Mouse (Mus musculus) hindbrain, embryonic 14.5 days (tissue): ENCODE measurements around the gene Kdm2a. TPM values are rescaled to one million over a fixed set of nuclear protein-coding genes. Genes with fewer than 3 reads are reported as not detected.

Source experiments
- ATAC-seq: fragments of 200-750 bp; cut with Nextera tagmentation; 2 replicates; pipeline ENCODE4 v1.8.0; 2017; ENCODE audit warnings: moderate number of reproducible peaks, mild to moderate bottlenecking, moderate TSS enrichment, moderate library complexity; ENCODE audit not compliant: low FRiP score
- DNase-seq: peaks from one replicate; pipeline ENCODE4 v3.0.0-alpha.2; 2015; ENCODE audit warnings: low spot score
- H3K27ac ChIP-seq: fragments of 300-500 bp; sonication (generic); 2 replicates; pipeline ENCODE4 v1.5.1; 2014; ENCODE audit warnings: mild to moderate bottlenecking, moderate library complexity
- H3K27me3 ChIP-seq: fragments of 300-500 bp; sonication (generic); 2 replicates; pipeline ENCODE4 v1.6.1; 2014; ENCODE audit warnings: mild to moderate bottlenecking, low read length, mixed read lengths; ENCODE audit not compliant: control insufficient read depth, insufficient read depth
- H3K36me3 ChIP-seq: fragments of 300-500 bp; sonication (generic); replicated peaks from 2 replicates; pipeline ENCODE4 v1.6.1; 2014; ENCODE audit not compliant: control insufficient read depth, insufficient read depth
- H3K4me1 ChIP-seq: fragments of 300-500 bp; sonication (generic); replicated peaks from 2 replicates; pipeline ENCODE4 v1.6.1; 2014; ENCODE audit warnings: antibody characterized with exemption, low read length, mixed read lengths; ENCODE audit not compliant: control insufficient read depth, insufficient read depth
- H3K4me2 ChIP-seq: fragments of 300-500 bp; sonication (generic); replicated peaks from 2 replicates; pipeline ENCODE4 v1.6.1; 2014; ENCODE audit warnings: mild to moderate bottlenecking, moderate library complexity
- H3K4me3 ChIP-seq: fragments of 300-500 bp; sonication (generic); replicated peaks from 2 replicates; pipeline ENCODE4 v1.5.1; 2014; ENCODE audit warnings: mild to moderate bottlenecking, low read length
- H3K9ac ChIP-seq: fragments of 300-500 bp; sonication (generic); 2 replicates; pipeline ENCODE4 v1.6.1; 2014
- H3K9me3 ChIP-seq: fragments of 300-500 bp; sonication (generic); 2 replicates; pipeline ENCODE4 v1.6.1; 2016; ENCODE audit warnings: low read length; ENCODE audit not compliant: control insufficient read depth
- WGBS: fragments of 180-500 bp; shearing (Covaris S2); extraction: QIAGEN DNeasy Blood & Tissue Kit; methylation state at CpG from one replicate; pipeline ENCODE4 v1.1.7; 2014; 5-methylcytosine and 5-hydroxymethylcytosine counted together
- polyA plus RNA-seq: library from polyadenylated mRNA; unstranded; fragments of >200 nt; fragmentation: Nextera tagmentation; extraction: Ambion mirVana; gene quantifications from 2 replicates; pipeline ENCODE4 v1.2.1, GENCODE M21; 2014

The Kdm2a gene
- polyA plus RNA-seq, 1 experiment from 2014 or later = 37.3 TPM

- WGBS = 0% methylated on average over 15 of the region's 46 CpGs
- Histone ChIP-seq H3K4me2 (peak within 1 kb of the TSS; percentile 83), H3K27ac (peak within 1 kb of the TSS; percentile 88)
Observed at GRCm38 (mm10) chr19:4306190-4306577, 91.9 kb downstream of the Kdm2a start, which contains the start of gene Grk2. Gene Grk2, minus strand, starts transcription at chr19:4306222.

GRCm38 (mm10) chr19:4305491-4306189 is 92.4 kb downstream of the Kdm2a start:
- no peak for DNase-seq
- Histone ChIP-seq H3K27me3 (no peaks in the 10 kb centered on the region), H3K4me1 (peaks cover 53% of the 10 kb centered on the region)

More at GRCm38 (mm10) chr19:4306190-4306577, 91.9 kb downstream of the Kdm2a start, which contains the start of gene Grk2:
- DNase-seq = peak; percentile 83
- peak within 1 kb of the TSS; percentile 96 for H3K4me3 ChIP-seq
- H3K27me3 ChIP-seq = no peaks in the 10 kb centered on the region
- no peaks in the 10 kb centered on the region for H3K9me3 ChIP-seq
- peak within 1 kb of the TSS; percentile 98 for H3K9ac ChIP-seq
- peaks cover 48% of the 10 kb centered on the region for H3K4me1 ChIP-seq
- ATAC-seq = peak; percentile 81
- no peaks in the 10 kb centered on the region for H3K36me3 ChIP-seq

DNA sequence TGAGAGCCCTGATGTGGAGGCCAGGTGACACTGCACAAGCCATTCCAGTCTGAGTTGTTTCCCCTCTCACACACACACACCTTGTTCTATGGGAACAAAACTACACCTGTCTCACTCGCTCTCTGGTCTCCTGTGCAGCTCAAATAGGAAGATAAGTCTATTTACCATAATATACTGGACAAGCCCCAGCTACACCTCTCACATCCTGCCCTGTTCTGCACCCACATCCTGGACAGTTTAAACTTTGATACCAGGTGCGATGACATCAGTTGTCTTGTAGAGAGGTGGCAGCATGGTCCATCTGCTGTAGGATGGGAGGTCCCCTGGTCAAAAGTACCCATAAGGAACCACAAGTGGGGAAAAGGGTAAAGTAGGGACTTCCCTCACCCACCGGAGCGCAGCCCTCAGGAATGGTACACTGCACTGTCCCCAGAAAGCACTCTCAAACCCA is 93.2 kb downstream of the Kdm2a start:
- peaks cover 59% of the 10 kb centered on the region for H3K4me1 ChIP-seq

More at GRCm38 (mm10) chr19:4305491-4306189, 92.4 kb downstream of the Kdm2a start:
- Histone ChIP-seq H3K27ac (peak overlapping the region; percentile 88), H3K4me3 (peak overlapping the region; percentile 96), H3K4me2 (peak overlapping the region; percentile 83), H3K9ac (peak overlapping the region; percentile 98), H3K36me3 (no peaks in the 10 kb centered on the region), H3K9me3 (no peaks in the 10 kb centered on the region)
- ATAC-seq = peak; percentile 70
- WGBS = under 1% methylated on average over 47 of the region's 68 CpGs

DNA sequence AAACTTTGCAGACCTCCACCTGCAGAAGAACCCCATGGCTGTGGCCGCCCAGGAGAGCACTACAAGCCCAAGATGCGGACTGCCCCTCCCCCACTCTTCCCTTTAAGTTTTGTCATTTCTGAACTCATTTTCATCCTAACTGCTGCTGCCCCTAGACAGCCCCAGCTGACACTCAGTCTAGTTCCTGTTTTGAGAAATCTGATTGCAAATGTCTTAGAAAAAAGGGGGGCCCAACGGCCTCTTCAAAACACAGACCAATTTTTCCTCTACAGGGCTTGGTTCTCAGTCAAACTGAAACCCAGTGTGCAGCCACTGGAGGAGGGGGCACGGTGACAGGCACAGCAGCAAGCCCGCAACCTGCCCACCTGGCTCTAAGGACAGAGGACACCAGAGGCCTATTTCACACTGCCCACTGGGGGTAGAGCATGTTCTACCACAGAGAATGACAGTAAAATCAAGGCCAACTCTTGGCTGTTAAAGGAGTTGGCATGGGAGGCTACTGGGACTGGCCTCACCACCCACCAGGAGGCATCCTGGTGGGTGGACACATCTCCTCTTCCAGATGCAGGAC is 93.7 kb downstream of the Kdm2a start:
- H3K9ac ChIP-seq = peak overlapping the region; percentile 98
- DNase-seq (no peak), ATAC-seq (no peak)
- peak overlapping the region; percentile 83 for H3K4me2 ChIP-seq
- H3K36me3 ChIP-seq = no peaks in the 10 kb centered on the region
- no peaks in the 10 kb centered on the region for H3K9me3 ChIP-seq
- WGBS = 76% methylated on average over 5 of the region's 5 CpGs
- peak overlapping the region; percentile 96 for H3K4me3 ChIP-seq
- no peaks in the 10 kb centered on the region for H3K27me3 ChIP-seq
- no peak overlapping the region for H3K27ac ChIP-seq
- H3K4me1 ChIP-seq = peaks cover 61% of the 10 kb centered on the region

More for the DNA sequence above, 93.2 kb downstream of the Kdm2a start:
- Histone ChIP-seq H3K36me3 (no peaks in the 10 kb centered on the region), H3K9ac (peak overlapping the region; percentile 98), H3K27ac (peak overlapping the region; percentile 88; the same call in 1 of the 2 replicates), H3K27me3 (no peaks in the 10 kb centered on the region), H3K9me3 (no peaks in the 10 kb centered on the region), H3K4me3 (peak overlapping the region; percentile 96), H3K4me2 (peak overlapping the region; percentile 83)
- ATAC-seq = no peak
- no peak for DNase-seq
- WGBS = 55% methylated on average over 4 of the region's 4 CpGs

DNA sequence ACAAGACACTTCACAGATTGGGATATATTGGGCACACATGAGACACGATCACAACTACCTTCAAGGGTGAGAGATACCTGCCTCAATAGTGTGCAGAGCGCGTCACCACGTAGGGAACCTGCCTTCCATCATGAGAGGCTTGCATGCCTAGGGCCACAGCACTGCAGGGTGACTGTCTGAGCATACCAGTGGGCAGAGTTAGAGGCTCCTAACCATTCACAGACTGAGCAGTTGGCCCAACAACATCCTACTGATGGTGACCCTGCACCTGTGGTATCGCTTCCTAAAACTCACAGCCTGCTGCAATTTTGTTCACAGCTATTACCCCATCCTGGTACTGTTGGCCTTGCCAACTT is 94.5 kb downstream of the Kdm2a start:
- peak overlapping the region; percentile 83 for H3K4me2 ChIP-seq
- ATAC-seq (no peak), DNase-seq (no peak)
- H3K27me3 ChIP-seq = no peaks in the 10 kb centered on the region
- H3K4me3 ChIP-seq = no peak overlapping the region
- H3K4me1 ChIP-seq = peaks cover 61% of the 10 kb centered on the region
- no peak overlapping the region for H3K9ac ChIP-seq
- no peaks in the 10 kb centered on the region for H3K9me3 ChIP-seq
- no peaks in the 10 kb centered on the region for H3K36me3 ChIP-seq
- 93% methylated on average over 5 of the region's 5 CpGs for WGBS
- H3K27ac ChIP-seq = no peak overlapping the region

GRCm38 (mm10) chr19:4302936-4303639 is 95.0 kb downstream of the Kdm2a start:
- Histone ChIP-seq H3K27ac (peak overlapping the region; percentile 71), H3K9ac (peak overlapping the region; percentile 47; the same call in 1 of the 2 replicates), H3K4me3 (no peak overlapping the region), H3K9me3 (no peaks in the 10 kb centered on the region), H3K27me3 (no peaks in the 10 kb centered on the region), H3K36me3 (no peaks in the 10 kb centered on the region), H3K4me1 (peaks cover 61% of the 10 kb centered on the region), H3K4me2 (peak overlapping the region; percentile 83)
- ATAC-seq (no peak), DNase-seq (peak; percentile 59)
- 64% methylated on average over 7 of the region's 7 CpGs for WGBS

- Histone ChIP-seq H3K9ac (peak overlapping the region; percentile 47), H3K27me3 (no peaks in the 10 kb centered on the region), H3K36me3 (no peaks in the 10 kb centered on the region), H3K9me3 (no peaks in the 10 kb centered on the region), H3K27ac (peak overlapping the region; percentile 71), H3K4me1 (peaks cover 61% of the 10 kb centered on the region), H3K4me3 (0 out of 2 replicates have a peak overlapping the region, but pooled peaks have one; percentile 7), H3K4me2 (peak overlapping the region; percentile 83)
- DNase-seq (no peak), ATAC-seq (peak; percentile 16)
- WGBS = 36% methylated on average over 21 of the region's 21 CpGs
Observed at GRCm38 (mm10) chr19:4301735-4302651, 96.1 kb downstream of the Kdm2a start.

- peak overlapping the region; percentile 47; the same call in 1 of the 2 replicates for H3K9ac ChIP-seq
- DNase-seq (no peak), ATAC-seq (no peak)
- H3K36me3 ChIP-seq = no peaks in the 10 kb centered on the region
- peak overlapping the region; percentile 83 for H3K4me2 ChIP-seq
- no peaks in the 10 kb centered on the region for H3K27me3 ChIP-seq
- H3K27ac ChIP-seq = peak overlapping the region; percentile 71
- no peaks in the 10 kb centered on the region for H3K9me3 ChIP-seq
- no peak overlapping the region for H3K4me3 ChIP-seq
- 64% methylated on average over 11 of the region's 11 CpGs for WGBS
- peaks cover 55% of the 10 kb centered on the region for H3K4me1 ChIP-seq
Observed at GRCm38 (mm10) chr19:4300852-4301734, 97.0 kb downstream of the Kdm2a start.
